Mouse (Mus musculus): ENCODE results near the gene Sema3b.

The Sema3b gene

GRCm38 (mm10) chr9:107612945-107613569 is 4.0 kb upstream of the Sema3b start:
- DNase-seq (ENCODE audit: low spot score in 2 of 2) = no peak

GRCm38 (mm10) chr9:107612191-107612944 is 3.3 kb upstream of the Sema3b start:
- DNase-seq (ENCODE audit: low spot score in 2 of 2) = peak; percentile 98 to 100

GRCm38 (mm10) chr9:107611456-107612190 is 2.6 kb upstream of the Sema3b start:
- no peak for DNase-seq (ENCODE audit: low spot score in 2 of 2)

GRCm38 (mm10) chr9:107609433-107609830 is 403 bp upstream of the Sema3b start:
- no peak for DNase-seq (ENCODE audit: low spot score in 2 of 2)

GRCm38 (mm10) chr9:107607653-107608245 is 1.3 kb downstream of the Sema3b start:
- no peak for DNase-seq (ENCODE audit: low spot score in 2 of 2)

GRCm38 (mm10) chr9:107607036-107607435 is 2.0 kb downstream of the Sema3b start:
- DNase-seq (ENCODE audit: low spot score in 2 of 2) = no peak

GRCm38 (mm10) chr9:107606591-107606990 is 2.4 kb downstream of the Sema3b start:
- DNase-seq (ENCODE audit: low spot score in 2 of 2) = no peak

GRCm38 (mm10) chr9:107605041-107605661 is 3.9 kb downstream of the Sema3b start:
- no peak for DNase-seq (ENCODE audit: low spot score in 2 of 2)

GRCm38 (mm10) chr9:107603251-107603650 is 5.8 kb downstream of the Sema3b start:
- DNase-seq (ENCODE audit: low spot score in 2 of 2) = no peak

GRCm38 (mm10) chr9:107602068-107602648 is 6.9 kb downstream of the Sema3b start:
- DNase-seq (ENCODE audit: low spot score in 2 of 2) = peak; percentile 92 to 99

- DNase-seq (ENCODE audit: low spot score in 2 of 2) = no peak
These were observed 7.8 kb downstream of the Sema3b start for GRCm38 (mm10) chr9:107601275-107601674.

GRCm38 (mm10) chr9:107600745-107601144 is 8.3 kb downstream of the Sema3b start:
- DNase-seq (ENCODE audit: low spot score in 2 of 2) = no peak

GRCm38 (mm10) chr9:107599842-107600241 is 9.2 kb downstream of the Sema3b start:
- DNase-seq (ENCODE audit: low spot score in 2 of 2) = no peak

- no peak for DNase-seq (ENCODE audit: low spot score in 2 of 2)
These were observed 9.6 kb downstream of the Sema3b start for GRCm38 (mm10) chr9:107599433-107599832.

GRCm38 (mm10) chr9:107598385-107598784 is 10.6 kb downstream of the Sema3b start:
- no peak for DNase-seq (ENCODE audit: low spot score in 2 of 2)

GRCm38 (mm10) chr9:107596619-107597569 is 12.1 kb downstream of the Sema3b start:
- no peak for DNase-seq (ENCODE audit: low spot score in 2 of 2)

GRCm38 (mm10) chr9:107594281-107595062 is 14.6 kb downstream of the Sema3b start:
- DNase-seq (ENCODE audit: low spot score in 2 of 2) = no peak

GRCm38 (mm10) chr9:107593101-107593976 is 15.7 kb downstream of the Sema3b start:
- DNase-seq (ENCODE audit: low spot score in 2 of 2) = no peak

- no peak for DNase-seq (ENCODE audit: low spot score in 2 of 2)
These were observed 18.3 kb downstream of the Sema3b start for GRCm38 (mm10) chr9:107590773-107591060.

All from spleen, postnatal 4 days (tissue).